Mouse (Mus musculus): ENCODE measurements around the gene Gm37419. TPM values are rescaled to one million over a fixed set of nuclear protein-coding genes. Genes with fewer than 3 reads are reported as not detected.

The Gm37419 gene
- polyA plus RNA-seq, 1 experiment from 2014 or later = not detected

DNA sequence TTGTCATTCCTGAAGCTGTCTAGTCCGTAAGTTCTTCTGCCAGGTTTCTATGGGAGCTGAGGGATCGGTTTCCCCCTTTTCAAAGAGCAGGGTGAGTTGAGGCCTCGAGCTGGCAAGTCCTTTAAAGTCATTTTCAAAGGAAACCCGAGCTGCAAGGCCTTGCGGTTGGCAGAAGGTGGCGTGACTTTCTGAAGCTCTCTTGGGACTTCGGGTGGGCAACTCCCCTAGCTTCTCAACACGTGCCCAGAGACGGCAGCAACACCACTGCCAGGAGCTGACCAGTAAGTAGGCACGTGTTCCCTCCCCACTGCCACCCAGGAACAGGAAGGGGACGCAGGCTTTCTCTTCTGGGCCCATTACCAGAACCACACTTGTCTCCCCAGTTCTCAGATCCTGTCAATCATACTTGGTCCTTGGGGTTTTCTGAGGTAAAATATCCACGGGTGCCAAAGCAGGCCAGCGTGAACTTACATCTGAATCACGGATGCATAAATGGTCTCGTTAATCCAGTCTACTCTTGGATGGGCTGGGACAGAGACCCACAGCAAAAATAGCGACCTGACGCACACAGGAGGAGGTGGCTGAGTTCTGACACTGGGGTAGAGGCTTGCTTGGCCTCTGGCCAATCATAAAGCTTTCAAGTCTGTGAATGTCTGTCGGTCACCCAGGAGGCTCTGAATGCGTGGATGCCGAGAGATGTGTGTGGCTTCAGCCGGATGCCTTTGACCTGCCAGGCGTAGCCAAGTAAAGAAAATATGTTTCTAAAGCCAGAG is 24.2 kb upstream of the Gm37419 start:
- Histone ChIP-seq H3K4me2 (no peak overlapping the region), H3K27ac (ENCODE audit: low read depth, low read length) (no peak overlapping the region), H3K9ac (ENCODE audit: low read depth, low read length) (no peak overlapping the region), H3K4me3 (ENCODE audit: low read depth, low read length) (no peak overlapping the region), H3K27me3 (replicated peaks; ENCODE audit: control insufficient read depth, insufficient read depth, low read length) (no peaks in the 10 kb centered on the region), H3K4me1 (replicated peaks; ENCODE audit: control insufficient read depth, insufficient read depth, low read length) (no peaks in the 10 kb centered on the region), H3K9me3 (ENCODE audit: control insufficient read depth, low read length) (no peaks in the 10 kb centered on the region), H3K36me3 (ENCODE audit: control insufficient read depth, insufficient read depth, low read length) (no peaks in the 10 kb centered on the region; the same call in 1 of the 2 replicates)
- DNase-seq (ENCODE audit: low spot score) (no peak), ATAC-seq (replicated peaks; ENCODE audit: low FRiP score) (no peak)
- WGBS = 81% methylated on average over 22 of the region's 22 CpGs

DNA sequence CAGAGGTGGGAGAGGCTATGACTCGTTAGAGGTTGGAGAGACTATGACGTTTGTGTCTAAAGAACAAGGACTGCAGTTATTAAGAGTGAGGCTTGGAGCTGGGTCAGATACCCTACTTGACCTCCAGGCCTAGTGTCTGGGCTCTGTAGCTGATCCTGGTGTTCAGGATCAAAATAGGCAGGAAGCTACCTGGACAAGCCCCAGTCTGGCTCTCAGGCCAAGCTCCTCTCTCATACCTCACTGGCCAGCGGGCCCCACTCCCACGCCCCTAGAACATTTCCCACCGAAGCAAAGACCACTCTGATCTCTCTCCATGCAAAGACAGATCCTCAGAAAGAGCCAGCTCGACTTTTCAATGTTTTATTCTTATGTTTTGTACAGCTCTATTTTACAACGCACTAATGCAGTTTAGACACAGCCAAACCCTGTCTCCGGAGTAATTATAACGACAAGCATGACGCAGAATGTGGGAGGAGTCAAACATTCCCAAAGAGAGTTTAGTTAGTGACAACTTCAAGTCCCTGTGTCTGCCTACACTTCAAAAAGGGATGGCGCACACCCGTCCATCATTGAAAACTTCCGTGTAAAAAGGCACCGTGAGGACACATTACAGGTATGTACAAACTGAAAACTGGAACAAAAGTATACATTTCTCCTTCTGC is 23.4 kb upstream of the Gm37419 start:
- H3K27me3 ChIP-seq (replicated peaks; ENCODE audit: control insufficient read depth, insufficient read depth, low read length) = no peaks in the 10 kb centered on the region
- DNase-seq (ENCODE audit: low spot score) (no peak), ATAC-seq (replicated peaks; ENCODE audit: low FRiP score) (no peak)
- 84% methylated on average over 14 of the region's 14 CpGs for WGBS
- no peak overlapping the region for H3K9ac ChIP-seq (ENCODE audit: low read depth, low read length)
- H3K4me1 ChIP-seq (replicated peaks; ENCODE audit: control insufficient read depth, insufficient read depth, low read length) = no peaks in the 10 kb centered on the region
- H3K36me3 ChIP-seq (ENCODE audit: control insufficient read depth, insufficient read depth, low read length) = no peaks in the 10 kb centered on the region; the same call in 1 of the 2 replicates
- H3K4me3 ChIP-seq (ENCODE audit: low read depth, low read length) = no peak overlapping the region
- H3K9me3 ChIP-seq (ENCODE audit: control insufficient read depth, low read length) = no peaks in the 10 kb centered on the region
- no peak overlapping the region for H3K4me2 ChIP-seq
- H3K27ac ChIP-seq (ENCODE audit: low read depth, low read length) = no peak overlapping the region

DNA sequence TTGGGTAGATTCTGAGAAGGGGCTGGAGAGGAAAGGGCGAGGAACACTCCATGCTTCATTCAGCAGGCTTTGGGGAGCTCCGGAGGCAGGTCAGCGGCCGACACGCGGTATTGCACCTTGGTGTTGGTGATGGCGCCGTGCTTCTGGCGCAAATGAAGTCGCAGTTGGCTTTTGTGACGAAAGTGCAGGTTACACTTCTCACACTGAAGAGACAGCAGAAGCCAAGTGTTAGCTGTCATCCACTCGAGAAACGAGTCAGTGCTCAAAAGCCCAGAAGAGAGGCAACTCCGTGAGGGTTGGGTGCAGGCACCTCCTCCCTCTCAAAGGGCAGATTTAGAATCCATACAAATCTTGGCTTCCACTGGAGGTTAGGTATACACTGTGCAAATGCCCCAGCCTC is 22.2 kb upstream of the Gm37419 start:
- H3K4me2 ChIP-seq = no peak overlapping the region
- no peaks in the 10 kb centered on the region for H3K27me3 ChIP-seq (replicated peaks; ENCODE audit: control insufficient read depth, insufficient read depth, low read length)
- no peak overlapping the region for H3K4me3 ChIP-seq (ENCODE audit: low read depth, low read length)
- ATAC-seq (replicated peaks; ENCODE audit: low FRiP score) (no peak), DNase-seq (ENCODE audit: low spot score) (no peak)
- no peaks in the 10 kb centered on the region for H3K9me3 ChIP-seq (ENCODE audit: control insufficient read depth, low read length)
- no peak overlapping the region for H3K27ac ChIP-seq (ENCODE audit: low read depth, low read length)
- H3K9ac ChIP-seq (ENCODE audit: low read depth, low read length) = no peak overlapping the region
- H3K4me1 ChIP-seq (replicated peaks; ENCODE audit: control insufficient read depth, insufficient read depth, low read length) = no peaks in the 10 kb centered on the region
- 87% methylated on average over 14 of the region's 14 CpGs for WGBS
- H3K36me3 ChIP-seq (ENCODE audit: control insufficient read depth, insufficient read depth, low read length) = no peaks in the 10 kb centered on the region; the same call in 1 of the 2 replicates

DNA sequence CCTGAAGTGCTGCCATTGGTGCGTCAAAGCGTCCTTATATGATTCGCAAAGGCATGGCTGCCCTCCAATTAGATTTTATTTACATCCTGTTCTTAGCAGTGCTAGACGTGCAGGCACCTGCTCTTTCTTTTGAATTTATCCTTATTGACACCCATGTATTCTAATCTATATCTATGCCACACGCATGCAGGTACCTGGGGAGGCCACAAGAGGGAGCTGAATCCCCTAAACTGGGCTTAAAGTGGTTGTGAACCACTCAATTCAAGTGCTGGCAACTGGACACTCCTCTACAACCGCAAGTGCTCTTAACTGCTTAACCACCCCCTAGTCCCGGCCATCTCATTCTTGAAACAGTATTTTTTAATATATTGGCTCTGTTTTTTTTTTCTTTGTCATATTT is 21.0 kb upstream of the Gm37419 start:
- no peaks in the 10 kb centered on the region for H3K4me1 ChIP-seq (replicated peaks; ENCODE audit: control insufficient read depth, insufficient read depth, low read length)
- H3K4me3 ChIP-seq (ENCODE audit: low read depth, low read length) = no peak overlapping the region
- H3K36me3 ChIP-seq (ENCODE audit: control insufficient read depth, insufficient read depth, low read length) = no peaks in the 10 kb centered on the region; the same call in 1 of the 2 replicates
- H3K4me2 ChIP-seq = no peak overlapping the region
- no peak for ATAC-seq (replicated peaks; ENCODE audit: low FRiP score)
- no peaks in the 10 kb centered on the region for H3K9me3 ChIP-seq (ENCODE audit: control insufficient read depth, low read length)
- no peak overlapping the region for H3K9ac ChIP-seq (ENCODE audit: low read depth, low read length)
- H3K27me3 ChIP-seq (replicated peaks; ENCODE audit: control insufficient read depth, insufficient read depth, low read length) = no peaks in the 10 kb centered on the region
- no peak for DNase-seq (ENCODE audit: low spot score)
- 77% methylated on average over 7 of the region's 7 CpGs for WGBS
- no peak overlapping the region for H3K27ac ChIP-seq (ENCODE audit: low read depth, low read length)

DNA sequence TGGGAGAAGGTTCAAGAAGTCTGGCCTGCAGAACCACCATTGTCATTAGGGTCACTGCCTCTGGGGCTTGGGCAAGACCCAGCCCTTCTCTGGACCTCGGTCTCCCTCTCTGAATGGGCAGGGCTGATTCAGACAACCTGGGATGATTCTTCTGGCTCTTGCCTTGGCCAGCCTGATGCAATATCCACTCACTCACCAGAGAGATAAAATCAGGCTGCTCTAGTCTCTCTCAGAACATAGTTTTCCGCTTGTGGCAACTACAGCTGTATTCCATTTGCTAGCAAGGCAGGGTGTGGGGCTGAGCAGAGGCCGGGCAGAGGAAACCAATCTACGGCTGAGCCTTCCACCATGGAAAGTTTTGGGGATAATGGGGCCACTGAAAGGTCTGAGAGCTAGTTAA is 19.4 kb upstream of the Gm37419 start:
- H3K9me3 ChIP-seq (ENCODE audit: control insufficient read depth, low read length) = no peaks in the 10 kb centered on the region
- no peaks in the 10 kb centered on the region for H3K27me3 ChIP-seq (replicated peaks; ENCODE audit: control insufficient read depth, insufficient read depth, low read length)
- DNase-seq (ENCODE audit: low spot score) = no peak
- H3K4me1 ChIP-seq (replicated peaks; ENCODE audit: control insufficient read depth, insufficient read depth, low read length) = no peaks in the 10 kb centered on the region
- WGBS = 77% methylated on average over 4 of the region's 4 CpGs
- no peak for ATAC-seq (replicated peaks; ENCODE audit: low FRiP score)
- no peak overlapping the region for H3K4me2 ChIP-seq
- H3K4me3 ChIP-seq (ENCODE audit: low read depth, low read length) = no peak overlapping the region
- H3K36me3 ChIP-seq (ENCODE audit: control insufficient read depth, insufficient read depth, low read length) = no peaks in the 10 kb centered on the region; the same call in 1 of the 2 replicates
- no peak overlapping the region for H3K27ac ChIP-seq (ENCODE audit: low read depth, low read length)
- H3K9ac ChIP-seq (ENCODE audit: low read depth, low read length) = no peak overlapping the region

DNA sequence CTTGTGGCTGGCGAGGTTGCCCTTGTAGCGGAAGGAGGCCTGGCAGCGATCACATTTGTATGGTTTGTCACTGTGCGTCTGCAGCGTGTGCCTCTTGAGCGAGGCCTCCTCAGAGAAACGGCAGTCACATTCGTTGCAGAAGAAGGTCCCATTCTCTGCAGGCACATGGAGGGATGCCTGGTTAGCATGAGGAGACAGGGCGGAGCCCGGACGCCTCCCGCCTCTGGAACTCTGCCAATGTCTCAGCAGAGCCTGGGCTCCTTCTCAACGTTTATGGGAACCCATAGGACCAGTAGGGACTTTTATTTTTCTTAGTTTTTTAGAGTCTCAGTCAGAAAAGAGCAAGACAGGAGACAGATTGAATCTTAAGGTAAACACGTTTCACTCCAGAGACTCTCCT is 18.4 kb upstream of the Gm37419 start:
- Histone ChIP-seq H3K36me3 (ENCODE audit: control insufficient read depth, insufficient read depth, low read length) (no peaks in the 10 kb centered on the region; the same call in 1 of the 2 replicates), H3K27me3 (replicated peaks; ENCODE audit: control insufficient read depth, insufficient read depth, low read length) (no peaks in the 10 kb centered on the region), H3K27ac (ENCODE audit: low read depth, low read length) (no peak overlapping the region), H3K9ac (ENCODE audit: low read depth, low read length) (no peak overlapping the region), H3K4me3 (ENCODE audit: low read depth, low read length) (no peak overlapping the region), H3K9me3 (ENCODE audit: control insufficient read depth, low read length) (no peaks in the 10 kb centered on the region), H3K4me1 (replicated peaks; ENCODE audit: control insufficient read depth, insufficient read depth, low read length) (no peaks in the 10 kb centered on the region), H3K4me2 (no peak overlapping the region)
- ATAC-seq (replicated peaks; ENCODE audit: low FRiP score) (no peak), DNase-seq (ENCODE audit: low spot score) (no peak)
- 81% methylated on average over 14 of the region's 14 CpGs for WGBS

DNA sequence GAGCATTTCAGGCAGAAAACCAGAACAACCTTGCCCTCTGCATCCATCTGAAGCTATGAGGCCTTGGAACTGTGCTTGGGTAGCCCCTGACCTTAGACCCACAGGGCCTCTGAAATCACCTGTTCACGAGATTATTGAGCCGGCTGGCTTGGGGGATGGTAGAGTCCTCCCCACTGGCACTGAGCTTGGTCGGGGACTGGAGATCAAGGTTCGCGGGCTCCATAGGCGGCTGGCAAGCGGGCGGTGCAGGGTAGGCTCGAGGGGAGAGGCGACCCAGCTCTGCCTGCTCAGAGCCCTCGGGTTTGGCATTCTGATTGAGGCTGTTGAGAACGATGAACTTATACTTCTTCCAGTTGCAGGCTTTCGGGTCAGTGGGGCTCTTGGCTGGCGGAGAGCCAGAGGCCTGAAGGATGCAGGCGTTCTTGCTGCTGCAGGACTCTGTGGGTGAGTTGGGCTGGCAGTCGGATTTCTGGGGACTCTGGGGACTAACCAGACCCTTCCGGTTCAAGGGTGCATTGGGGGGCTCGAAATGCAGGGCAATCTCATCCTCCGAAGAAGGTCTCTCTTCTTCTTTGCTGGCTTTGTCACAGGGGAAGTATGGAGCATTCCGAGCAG is 16.0 kb upstream of the Gm37419 start:
- ATAC-seq (replicated peaks; ENCODE audit: low FRiP score) = peak; percentile 57; the same call in 1 of the 2 replicates
- no peak overlapping the region for H3K4me2 ChIP-seq
- 77% methylated on average over 20 of the region's 20 CpGs for WGBS

DNA sequence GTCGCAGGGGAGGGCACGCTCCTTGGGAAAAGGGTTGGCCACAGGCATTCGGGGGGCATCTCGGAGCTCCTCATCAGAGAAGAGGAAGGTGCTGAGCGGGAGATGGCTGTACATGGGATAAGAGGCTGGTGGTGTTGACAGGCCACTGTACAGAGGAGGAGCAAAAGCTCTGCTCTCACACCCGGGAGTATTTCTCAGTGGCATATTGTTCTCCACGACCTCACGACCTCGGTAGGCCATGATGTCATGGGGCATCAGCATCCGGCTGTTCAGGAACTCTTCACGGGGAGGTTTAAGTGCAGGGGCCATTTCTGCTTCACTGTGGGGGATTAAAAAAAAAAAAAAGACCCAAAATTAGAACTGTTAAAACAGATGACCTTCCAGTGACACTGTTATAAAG is 15.4 kb upstream of the Gm37419 start:
- Histone ChIP-seq H3K4me1 (replicated peaks; ENCODE audit: control insufficient read depth, insufficient read depth, low read length) (no peaks in the 10 kb centered on the region), H3K36me3 (ENCODE audit: control insufficient read depth, insufficient read depth, low read length) (no peaks in the 10 kb centered on the region; the same call in 1 of the 2 replicates), H3K9me3 (ENCODE audit: control insufficient read depth, low read length) (no peaks in the 10 kb centered on the region), H3K27me3 (replicated peaks; ENCODE audit: control insufficient read depth, insufficient read depth, low read length) (no peaks in the 10 kb centered on the region), H3K9ac (ENCODE audit: low read depth, low read length) (no peak overlapping the region), H3K27ac (ENCODE audit: low read depth, low read length) (no peak overlapping the region), H3K4me2 (no peak overlapping the region), H3K4me3 (ENCODE audit: low read depth, low read length) (no peak overlapping the region)
- 78% methylated on average over 11 of the region's 11 CpGs for WGBS
- DNase-seq (ENCODE audit: low spot score) = no peak
- ATAC-seq (replicated peaks; ENCODE audit: low FRiP score) = no peak

More for the DNA sequence above, 16.0 kb upstream of the Gm37419 start:
- Histone ChIP-seq H3K27me3 (replicated peaks; ENCODE audit: control insufficient read depth, insufficient read depth, low read length) (no peaks in the 10 kb centered on the region), H3K4me1 (replicated peaks; ENCODE audit: control insufficient read depth, insufficient read depth, low read length) (no peaks in the 10 kb centered on the region), H3K9ac (ENCODE audit: low read depth, low read length) (no peak overlapping the region), H3K27ac (ENCODE audit: low read depth, low read length) (no peak overlapping the region), H3K36me3 (ENCODE audit: control insufficient read depth, insufficient read depth, low read length) (no peaks in the 10 kb centered on the region; the same call in 1 of the 2 replicates), H3K9me3 (ENCODE audit: control insufficient read depth, low read length) (no peaks in the 10 kb centered on the region), H3K4me3 (ENCODE audit: low read depth, low read length) (no peak overlapping the region)
- DNase-seq (ENCODE audit: low spot score) = no peak

Measured in liver, embryonic 11.5 days (tissue).